Mouse (Mus musculus) bone marrow macrophage, adult 2 months (primary cell): ENCODE measurements at regions not wholly inside any gene's neighbourhood (a gene's known extent, or its start where the extent isn't known, plus 50 kb on each side); places are given as distances from the start of the nearest gene placed in this dataset.

Experiments
- H3K27ac ChIP-seq: 2 replicates; pipeline ENCODE4 v1.5.1; 2012; ENCODE audit warnings: low read depth, low read length; ENCODE audit not compliant: insufficient read depth
- H3K4me1 ChIP-seq: 2 replicates; pipeline ENCODE4 v1.6.1; 2012; ENCODE audit warnings: low read length; ENCODE audit not compliant: control insufficient read depth, insufficient read depth
- H3K4me3 ChIP-seq: 2 replicates; pipeline ENCODE4 v1.5.1; 2012; ENCODE audit warnings: mild to moderate bottlenecking, low read length, moderate library complexity; ENCODE audit not compliant: insufficient read depth
- CTCF ChIP-seq: IDR thresholded peaks from 2 replicates; pipeline ENCODE4 v1.5.1; 2012; ENCODE audit warnings: low read depth, mild to moderate bottlenecking, low read length, moderate library complexity
- POLR2A ChIP-seq: IDR thresholded peaks from 2 replicates; pipeline ENCODE4 v1.6.1; 2012; ENCODE audit warnings: mild to moderate bottlenecking, low read depth, low read length, borderline replicate concordance

DNA sequence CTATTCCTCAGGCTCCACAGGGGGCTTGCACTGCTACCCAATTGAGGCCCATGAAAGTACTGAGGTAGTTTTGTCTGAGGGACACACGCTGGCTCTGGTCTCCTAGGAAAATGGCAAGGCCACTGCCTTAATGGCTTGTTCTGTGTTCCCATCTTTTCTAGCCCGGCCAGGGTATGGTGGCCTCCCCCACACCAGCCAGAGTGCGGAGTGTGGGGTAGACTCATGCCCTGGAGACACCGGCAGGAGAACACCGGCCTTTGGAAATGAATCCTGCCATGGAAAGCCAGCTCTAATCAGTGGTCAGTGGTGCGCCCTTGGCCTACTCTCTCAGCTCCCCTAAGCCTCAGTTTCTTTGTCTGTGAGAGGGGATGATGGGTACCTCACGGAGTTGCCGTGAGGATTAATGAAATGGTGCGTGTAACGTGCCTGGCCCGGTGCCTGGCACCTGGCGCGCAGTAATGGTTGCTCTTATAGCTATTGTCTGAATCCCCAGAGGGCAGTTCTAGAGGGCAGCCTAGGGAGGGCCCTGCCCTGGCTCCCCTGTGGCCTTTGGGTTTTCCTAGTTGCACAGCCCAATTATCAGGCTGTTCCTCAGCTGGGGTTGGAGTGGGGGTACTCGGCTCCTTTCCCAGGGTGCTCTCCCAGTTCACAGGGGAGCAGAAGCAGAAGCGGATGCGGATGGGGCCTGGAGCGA is 62.4 kb upstream of the Pitx1 start:
- H3K27ac ChIP-seq: no peak overlapping the region
- TF ChIP-seq CTCF: no peak
- TF ChIP-seq POLR2A: no peak
- H3K4me3 ChIP-seq: no peak overlapping the region
- peaks cover 9% of the 10 kb centered on the region for H3K4me1 ChIP-seq

DNA sequence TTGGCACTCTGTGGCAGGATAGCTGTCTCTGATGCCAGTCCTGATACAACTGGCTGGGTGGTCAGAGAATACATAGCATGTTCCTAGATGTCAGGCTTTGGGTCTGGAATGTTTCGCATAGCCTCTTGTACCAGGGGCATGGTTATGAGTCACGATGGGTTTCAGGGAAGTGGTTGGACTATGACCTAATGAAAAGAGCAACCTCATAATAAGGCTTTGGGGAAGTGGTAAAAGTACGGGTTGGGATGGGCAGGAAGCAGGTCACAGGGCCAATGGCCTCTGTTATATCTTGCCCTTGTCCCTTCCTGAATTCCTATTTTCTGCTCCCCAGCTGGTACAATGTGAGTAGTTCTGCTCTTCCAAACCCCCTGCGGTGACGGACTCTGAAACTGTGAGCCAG is 59.5 kb upstream of the Pitx1 start:
- TF ChIP-seq CTCF: no peak
- no peak for TF ChIP-seq POLR2A
- Histone ChIP-seq H3K27ac (no peak overlapping the region), H3K4me3 (no peak overlapping the region), H3K4me1 (peaks cover 12% of the 10 kb centered on the region)

DNA sequence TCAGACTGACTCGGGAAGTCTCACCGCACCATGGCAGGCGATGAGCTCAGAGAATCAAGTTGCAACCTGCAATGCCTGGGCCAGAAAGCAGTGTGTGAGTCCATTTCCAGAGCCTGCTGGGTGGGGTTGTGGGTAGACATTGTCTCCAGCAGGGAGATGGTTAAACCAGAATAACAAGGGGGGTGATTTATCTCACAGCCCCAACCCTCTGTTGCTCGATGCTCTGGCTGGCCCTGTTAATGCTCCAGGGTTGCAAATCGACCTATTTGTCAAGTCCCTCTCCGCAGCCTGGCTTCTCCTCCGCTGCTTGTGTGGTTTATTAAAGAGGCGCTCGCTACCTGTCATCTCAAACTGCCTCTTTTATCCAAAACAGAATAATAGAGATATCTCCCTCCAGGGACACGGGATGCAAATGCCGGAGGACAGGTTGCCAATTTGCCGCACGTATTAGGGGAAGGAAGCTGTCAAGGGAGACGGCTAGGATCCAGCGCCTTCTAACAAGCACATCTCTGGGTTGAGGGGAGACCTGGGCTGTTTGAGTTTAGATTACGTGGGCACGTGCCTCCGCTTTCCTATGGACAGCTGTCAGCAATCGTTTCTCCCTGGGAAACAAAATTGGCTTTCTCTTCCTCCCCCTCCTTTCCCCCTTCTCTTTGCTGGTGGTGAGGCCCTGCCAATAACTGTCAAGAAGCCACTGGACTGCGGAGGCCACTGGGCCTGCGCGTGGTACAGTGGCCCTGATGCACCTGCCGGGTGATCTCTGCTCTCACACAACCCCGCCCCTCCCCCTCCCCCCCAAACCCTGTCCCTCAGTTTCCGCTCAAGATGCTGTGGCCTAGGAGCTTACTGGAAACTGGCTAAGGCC is 57.4 kb upstream of the Pitx1 start:
- Histone ChIP-seq H3K4me1 (peaks cover 12% of the 10 kb centered on the region), H3K4me3 (no peak overlapping the region), H3K27ac (no peak overlapping the region)
- TF ChIP-seq CTCF: no peak
- no peak for TF ChIP-seq POLR2A

DNA sequence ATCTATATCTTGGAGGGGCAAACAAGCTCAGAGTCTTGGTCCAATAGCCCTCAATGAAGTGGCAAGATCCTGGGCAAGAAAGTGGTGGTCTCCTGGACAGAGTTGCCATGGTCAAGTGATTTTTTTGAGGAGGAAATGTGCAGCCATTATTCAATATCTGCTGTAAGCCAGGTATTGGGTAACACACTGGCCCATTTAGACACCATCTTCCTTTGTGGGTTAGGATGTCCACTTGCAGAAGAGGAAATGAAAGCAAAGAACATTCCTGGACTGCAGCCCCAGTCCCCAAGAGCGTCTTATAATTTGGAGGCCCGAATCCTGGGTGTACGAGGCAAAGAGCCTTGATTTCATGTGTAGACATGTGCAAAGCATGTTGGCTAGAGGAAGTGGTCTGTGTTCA is 56.3 kb upstream of the Pitx1 start:
- no peak overlapping the region for H3K27ac ChIP-seq
- peaks cover 12% of the 10 kb centered on the region for H3K4me1 ChIP-seq
- H3K4me3 ChIP-seq: no peak overlapping the region
- no peak for TF ChIP-seq POLR2A
- TF ChIP-seq CTCF: no peak

DNA sequence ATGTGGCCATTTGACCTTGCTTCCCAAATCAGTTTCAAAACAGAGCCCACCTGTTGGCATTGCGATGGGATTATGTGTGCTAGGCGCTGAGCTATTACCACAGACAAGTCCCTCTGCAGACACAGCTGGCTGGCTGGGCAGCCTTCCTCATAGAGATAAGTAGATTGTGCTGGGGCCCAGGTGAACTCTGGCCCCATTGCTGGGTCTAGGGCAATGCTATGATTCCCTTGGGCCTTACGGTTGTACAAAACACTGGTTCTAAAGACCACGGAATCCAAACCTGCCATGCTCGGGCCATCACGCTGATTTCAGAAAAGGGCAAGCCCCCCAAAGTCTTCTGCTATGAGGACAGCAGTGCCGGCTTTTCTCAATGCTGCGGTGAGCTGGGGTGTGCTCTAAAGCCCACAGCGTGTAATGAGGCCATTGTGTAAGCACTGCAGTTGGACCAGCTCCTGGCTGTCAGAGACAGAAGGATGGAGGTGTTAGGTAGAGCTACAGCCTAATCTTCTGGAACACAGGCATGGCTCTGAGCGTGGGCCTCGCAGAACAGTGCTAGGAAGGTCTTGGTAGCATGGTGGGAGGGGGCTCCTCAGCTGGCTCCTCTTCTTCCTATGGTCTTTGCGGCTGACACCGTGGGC is 51.2 kb upstream of the Pitx1 start:
- H3K4me1 ChIP-seq: peaks cover 3% of the 10 kb centered on the region
- no peak for TF ChIP-seq CTCF
- TF ChIP-seq POLR2A: no peak
- no peak overlapping the region for H3K4me3 ChIP-seq
- no peak overlapping the region for H3K27ac ChIP-seq
